Mouse (Mus musculus): ENCODE data around the gene Sema5a.

Sema5a gene

GRCm38 (mm10) chr15:32353513-32353912 is 108.9 kb downstream of the Sema5a start:
- in situ Hi-C loops (cut with MboI, MseI) = no loop called here

- in situ Hi-C loops (cut with MboI, MseI) = no loop called here
Measured at GRCm38 (mm10) chr15:32356805-32357204, 112.2 kb downstream of the Sema5a start.

GRCm38 (mm10) chr15:32367841-32368240 is 123.2 kb downstream of the Sema5a start:
- in situ Hi-C loops (cut with MboI, MseI) = no loop called here

- in situ Hi-C loops (cut with MboI, MseI) = no loop called here
Measured at GRCm38 (mm10) chr15:32370914-32371313, 126.3 kb downstream of the Sema5a start.

- in situ Hi-C loops (cut with MboI, MseI) = no loop called here
Measured at GRCm38 (mm10) chr15:32371385-32371784, 126.8 kb downstream of the Sema5a start.

- in situ Hi-C loops (cut with MboI, MseI) = no loop called here
Measured at GRCm38 (mm10) chr15:32376326-32376725, 131.7 kb downstream of the Sema5a start.

- in situ Hi-C loops (cut with MboI, MseI) = no loop called here
Measured at GRCm38 (mm10) chr15:32377781-32378180, 133.2 kb downstream of the Sema5a start.

- in situ Hi-C loops (cut with MboI, MseI) = no loop called here
Measured at GRCm38 (mm10) chr15:32380311-32380710, 135.7 kb downstream of the Sema5a start.

GRCm38 (mm10) chr15:32382930-32383481 is 138.4 kb downstream of the Sema5a start:
- in situ Hi-C loops (cut with MboI, MseI) = no loop called here

- in situ Hi-C loops (cut with MboI, MseI) = no loop called here
Measured at GRCm38 (mm10) chr15:32396241-32396890, 151.8 kb downstream of the Sema5a start.

GRCm38 (mm10) chr15:32397064-32397463 is 152.5 kb downstream of the Sema5a start:
- in situ Hi-C loops (cut with MboI, MseI) = no loop called here

- in situ Hi-C loops (cut with MboI, MseI) = no loop called here
Measured at GRCm38 (mm10) chr15:32398721-32399120, 154.1 kb downstream of the Sema5a start.

- in situ Hi-C loops (cut with MboI, MseI) = no loop called here
Measured at GRCm38 (mm10) chr15:32401909-32402527, 157.4 kb downstream of the Sema5a start.

- in situ Hi-C loops (cut with MboI, MseI) = no loop called here
Measured at GRCm38 (mm10) chr15:32403321-32403720, 158.7 kb downstream of the Sema5a start.

- in situ Hi-C loops (cut with MboI, MseI) = no loop called here
Measured at GRCm38 (mm10) chr15:32406436-32406835, 161.8 kb downstream of the Sema5a start.

- in situ Hi-C loops (cut with MboI, MseI) = no loop called here
Measured at GRCm38 (mm10) chr15:32407766-32408165, 163.2 kb downstream of the Sema5a start.

- in situ Hi-C loops (cut with MboI, MseI) = no loop called here
Measured at GRCm38 (mm10) chr15:32416291-32416690, 171.7 kb downstream of the Sema5a start.

- in situ Hi-C loops (cut with MboI, MseI) = no loop called here
Measured at GRCm38 (mm10) chr15:32422631-32423030, 178.0 kb downstream of the Sema5a start.

GRCm38 (mm10) chr15:32423061-32423460 is 178.5 kb downstream of the Sema5a start:
- in situ Hi-C loops (cut with MboI, MseI) = no loop called here

GRCm38 (mm10) chr15:32427188-32427924 is 182.7 kb downstream of the Sema5a start:
- in situ Hi-C loops (cut with MboI, MseI) = no loop called here

GRCm38 (mm10) chr15:32432927-32433832 is 188.6 kb downstream of the Sema5a start:
- in situ Hi-C loops (cut with MboI, MseI) = no loop called here

- in situ Hi-C loops (cut with MboI, MseI) = no loop called here
Measured at GRCm38 (mm10) chr15:32433833-32434155, 189.2 kb downstream of the Sema5a start.
